Mouse (Mus musculus) cerebellum, adult 2 months (tissue): ENCODE results near the gene 4930435E12Rik.

Experiments
- CTCF ChIP-seq: fragments of 200-500 bp; IDR thresholded peaks from 2 replicates; pipeline ENCODE4 v1.5.1; 2011; ENCODE audit warnings: low read depth, mild to moderate bottlenecking, control low read depth, low read length, moderate library complexity, borderline replicate concordance; ENCODE audit not compliant: insufficient read depth
- POLR2A ChIP-seq: fragments of 200-500 bp; IDR thresholded peaks from 2 replicates; pipeline ENCODE4 v1.6.1; 2011; ENCODE audit warnings: low read length, control low read depth, borderline replicate concordance; ENCODE audit not compliant: insufficient read depth

DNA sequence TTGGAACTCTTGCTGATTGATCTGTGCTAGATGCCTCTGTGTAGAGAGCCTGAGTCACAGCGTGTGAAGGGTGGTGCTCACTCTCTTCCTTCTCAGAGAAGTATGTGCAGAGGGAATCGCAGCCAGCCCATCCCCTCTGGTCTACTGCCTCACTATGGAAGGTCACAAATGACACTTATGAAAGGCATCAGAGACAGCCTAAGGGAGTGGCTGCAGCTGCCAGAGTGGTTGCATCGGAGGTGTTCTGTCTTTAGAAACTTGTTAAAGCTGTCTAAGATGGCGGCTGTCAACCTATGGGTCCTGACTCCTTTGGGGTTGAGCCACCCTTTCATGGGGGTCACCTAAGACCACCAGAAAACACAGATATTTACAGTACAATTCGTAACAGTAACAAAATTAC is 18.4 kb downstream of the 4930435E12Rik start:
- TF ChIP-seq CTCF (no peak), POLR2A (no peak)
